Mouse (Mus musculus) retina, postnatal 1 day (tissue): ENCODE results near the gene Agap3.

Experiments used
- DNase-seq: peaks from one replicate; pipeline ENCODE4 v3.0.0-alpha.2; 2012

Agap3 gene

GRCm38 (mm10) chr5:24525360-24526189 lies 73.6 kb downstream of the Agap3 start:
- no peak for DNase-seq

- DNase-seq, result peak; percentile 55
These were observed 74.4 kb downstream of the Agap3 start for GRCm38 (mm10) chr5:24526190-24526888.

GRCm38 (mm10) chr5:24526889-24527230 lies 74.9 kb downstream of the Agap3 start, which contains the start of gene Gbx1:
Gene Gbx1 (minus strand): TSS chr5:24527202.
- no peak for DNase-seq

GRCm38 (mm10) chr5:24527780-24528179 lies 75.8 kb downstream of the Agap3 start:
- no peak for DNase-seq

GRCm38 (mm10) chr5:24530042-24530689 lies 78.2 kb downstream of the Agap3 start:
- DNase-seq, result peak; percentile 91

- no peak for DNase-seq
These were observed 81.4 kb downstream of the Agap3 start for GRCm38 (mm10) chr5:24533391-24533790.

- no peak for DNase-seq
These were observed 82.3 kb downstream of the Agap3 start for GRCm38 (mm10) chr5:24534292-24534691.

- no peak for DNase-seq
These were observed 83.8 kb downstream of the Agap3 start for GRCm38 (mm10) chr5:24535731-24536130.

GRCm38 (mm10) chr5:24536511-24536910 lies 84.5 kb downstream of the Agap3 start:
- no peak for DNase-seq

- no peak for DNase-seq
These were observed 85.6 kb downstream of the Agap3 start for GRCm38 (mm10) chr5:24537618-24538017.

- DNase-seq, result no peak
These were observed 87.8 kb downstream of the Agap3 start for GRCm38 (mm10) chr5:24539571-24540296.

GRCm38 (mm10) chr5:24540387-24541143 lies 88.6 kb downstream of the Agap3 start, which contains the start of gene Asb10:
Gene Asb10 (minus strand): TSS chr5:24540978.
- no peak for DNase-seq

- no peak for DNase-seq
These were observed 89.2 kb downstream of the Agap3 start for GRCm38 (mm10) chr5:24541144-24541569.

GRCm38 (mm10) chr5:24542643-24543042 lies 90.7 kb downstream of the Agap3 start:
- peak; percentile 43 for DNase-seq

- peak; percentile 82 for DNase-seq
These were observed 98.8 kb downstream of the Agap3 start for GRCm38 (mm10) chr5:24550598-24551316.

GRCm38 (mm10) chr5:24551317-24551688 lies 99.3 kb downstream of the Agap3 start:
- DNase-seq, result no peak
